Mouse (Mus musculus): ENCODE data around the gene Mylk3. TPM values are rescaled to one million over a fixed set of nuclear protein-coding genes. Genes with fewer than 3 reads are reported as not detected.

The Mylk3 gene
- 1 to 10 TPM in 1 of 2 experiments, under 1 TPM in 1; 0.49 to 2.4 TPM for total RNA-seq (2021)

GRCm38 (mm10) chr8:85386205-85386604 is at the start of gene Mylk3:
Mylk3 (minus strand) TSS chr8:85386345.
- DNase-seq (ENCODE audit: extremely low spot score in 1 of 2, low spot score in 2 of 2), result peak; percentile 12 to 60
- intact Hi-C loops (cut with DNase I), result no loop called here

DNA sequence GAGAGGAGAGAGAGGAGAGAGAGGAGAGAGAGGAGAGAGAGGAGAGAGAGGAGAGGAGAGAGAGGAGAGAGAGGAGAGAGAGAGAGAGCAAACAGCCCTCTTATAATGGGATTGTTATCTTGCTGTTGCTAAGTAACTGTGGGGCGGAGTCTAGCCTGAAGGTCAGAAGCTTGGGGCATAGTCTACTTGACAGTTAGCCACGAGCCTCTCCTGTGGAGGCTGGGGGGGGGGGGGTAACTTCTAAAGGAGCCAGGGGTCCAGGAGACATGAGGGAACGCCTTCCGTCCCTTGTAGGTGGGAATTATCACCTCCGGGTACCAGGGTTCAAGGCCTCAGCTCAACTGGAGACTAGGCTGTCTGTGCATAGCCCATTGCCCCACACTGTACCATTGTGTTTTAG is 49.6 kb upstream of the Mylk3 start:
- intact Hi-C loops (cut with DNase I), result no loop called here
- DNase-seq (ENCODE audit: extremely low spot score in 1 of 2, low spot score in 2 of 2), result no peak

GRCm38 (mm10) chr8:85434817-85435216 is 48.7 kb upstream of the Mylk3 start:
- intact Hi-C loops (cut with DNase I), result no loop called here

DNA sequence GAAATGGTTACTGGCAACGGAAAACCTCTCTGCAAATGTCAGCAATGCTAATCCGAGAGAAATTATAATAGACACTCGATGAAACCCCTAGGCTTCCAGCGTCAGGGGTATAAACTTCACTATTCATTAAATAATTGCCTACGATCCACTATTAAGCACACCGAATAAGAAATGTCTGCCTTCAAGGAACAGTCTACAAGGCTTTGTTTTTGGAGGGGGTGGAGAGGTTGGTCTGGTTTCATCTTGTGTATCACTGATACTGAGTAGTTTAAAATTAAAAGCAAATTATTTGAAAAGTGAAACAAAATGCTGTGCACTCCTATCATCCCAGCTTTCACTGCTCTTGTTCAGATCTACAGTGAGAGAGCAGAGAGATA is 46.9 kb upstream of the Mylk3 start:
- intact Hi-C loops (cut with DNase I), result no loop called here
- no peak for DNase-seq (ENCODE audit: extremely low spot score in 1 of 2, low spot score in 2 of 2)

More at GRCm38 (mm10) chr8:85434817-85435216, 48.7 kb upstream of the Mylk3 start:
- DNase-seq (ENCODE audit: extremely low spot score in 1 of 2, low spot score in 2 of 2), result no peak

- DNase-seq (ENCODE audit: extremely low spot score in 1 of 2, low spot score in 2 of 2), result peak; percentile 96 to 99
- intact Hi-C loops (cut with DNase I), result no loop called here
Measured at GRCm38 (mm10) chr8:85432168-85433016, 46.2 kb upstream of the Mylk3 start, which contains the start of gene 4921524J17Rik. 4921524J17Rik (minus strand) TSS chr8:85432833.

GRCm38 (mm10) chr8:85431281-85432167 is 45.4 kb upstream of the Mylk3 start:
- DNase-seq (ENCODE audit: extremely low spot score in 1 of 2, low spot score in 2 of 2), result no peak
- intact Hi-C loops (cut with DNase I), result no loop called here

DNA sequence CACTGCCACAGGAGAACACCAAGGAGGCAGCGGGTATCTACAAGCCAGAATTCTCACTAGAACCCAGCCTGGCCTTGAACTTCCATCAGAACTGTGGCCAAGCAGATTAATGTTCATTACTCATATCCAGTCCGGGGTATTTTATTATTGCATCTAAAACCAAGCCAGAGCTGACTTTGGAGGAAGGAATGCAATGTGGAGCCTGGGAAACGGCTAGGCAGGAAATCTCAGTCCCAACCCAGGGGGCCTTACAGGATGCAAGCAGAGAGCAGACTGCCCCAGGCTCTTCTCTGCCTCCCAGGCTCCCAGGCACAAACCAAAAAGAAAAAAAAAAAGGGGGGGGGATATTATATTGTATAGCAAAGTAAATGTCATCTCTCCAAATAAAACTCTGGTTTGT is 44.7 kb upstream of the Mylk3 start:
- DNase-seq (ENCODE audit: extremely low spot score in 1 of 2, low spot score in 2 of 2), result peak in 1 of 2 experiments; percentile 38
- intact Hi-C loops (cut with DNase I), result no loop called here

- intact Hi-C loops (cut with DNase I), result no loop called here
Measured at GRCm38 (mm10) chr8:85429219-85429618, 43.1 kb upstream of the Mylk3 start.

DNA sequence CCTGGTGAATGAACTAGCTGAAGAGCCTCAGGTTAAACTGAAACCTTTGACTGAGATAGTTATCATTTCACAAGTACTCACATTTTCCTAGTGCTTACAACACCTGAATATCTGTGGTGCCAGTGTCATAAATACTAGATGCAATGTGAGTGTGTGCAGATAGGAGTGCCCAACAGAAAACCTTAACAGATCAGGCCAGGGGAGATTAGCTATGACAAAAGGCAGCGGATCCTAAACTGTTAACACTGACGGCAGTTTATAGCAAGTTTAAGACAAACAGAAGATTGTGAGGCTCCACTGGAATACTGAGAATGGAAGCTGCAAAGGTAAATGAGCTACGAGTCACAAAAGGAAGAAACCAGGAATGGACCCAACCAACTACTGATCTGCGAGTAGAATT is 40.9 kb upstream of the Mylk3 start:
- no peak for DNase-seq (ENCODE audit: extremely low spot score in 1 of 2, low spot score in 2 of 2)
- intact Hi-C loops (cut with DNase I), result no loop called here

More at GRCm38 (mm10) chr8:85429219-85429618, 43.1 kb upstream of the Mylk3 start:
- DNase-seq (ENCODE audit: extremely low spot score in 1 of 2, low spot score in 2 of 2), result no peak

DNA sequence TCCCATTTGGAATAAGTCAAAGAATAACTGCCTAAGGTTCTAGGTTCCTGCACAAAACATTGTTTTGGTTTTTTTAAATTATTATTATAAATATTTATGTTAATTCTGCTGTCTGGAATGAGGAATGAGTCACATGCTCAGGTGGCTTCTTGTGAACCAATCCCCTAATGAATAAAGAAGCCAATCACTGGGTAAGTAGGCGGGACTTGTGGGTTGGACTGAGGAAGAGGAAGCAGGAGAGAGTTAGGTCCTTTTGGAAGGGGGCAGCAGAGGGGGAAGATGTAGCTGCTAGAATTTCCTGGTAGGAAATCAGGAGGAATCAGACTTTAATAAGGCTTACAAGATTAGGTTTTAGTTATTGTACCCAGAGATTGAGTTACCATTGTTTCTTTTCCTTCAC is 35.2 kb upstream of the Mylk3 start:
- intact Hi-C loops (cut with DNase I), result no loop called here

GRCm38 (mm10) chr8:85408526-85408925 is 22.4 kb upstream of the Mylk3 start:
- intact Hi-C loops (cut with DNase I), result no loop called here
- DNase-seq (ENCODE audit: extremely low spot score in 1 of 2, low spot score in 2 of 2), result no peak

More for the DNA sequence above, 35.2 kb upstream of the Mylk3 start:
- no peak for DNase-seq (ENCODE audit: extremely low spot score in 1 of 2, low spot score in 2 of 2)

DNA sequence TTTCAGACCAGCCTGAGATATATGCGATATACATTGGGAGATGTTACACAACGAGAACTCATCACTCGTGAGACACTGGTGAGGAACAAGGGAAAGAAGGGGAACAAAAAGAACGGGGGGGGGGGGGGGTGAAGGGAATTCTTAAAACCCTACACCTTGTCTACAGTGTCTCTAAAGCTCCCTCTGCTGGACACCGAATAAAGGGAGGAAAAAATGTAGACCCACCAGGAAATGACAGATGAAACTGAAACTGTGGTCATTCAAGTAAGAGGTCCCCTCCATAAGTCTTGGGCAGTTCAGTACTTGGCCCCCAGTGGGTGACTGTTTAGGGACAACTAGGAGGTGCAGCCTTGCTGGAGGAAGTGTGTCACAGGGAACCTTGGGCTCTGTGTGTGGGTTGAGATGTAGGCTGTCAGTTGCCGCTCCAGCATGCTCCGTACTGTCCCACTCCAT is 21.9 kb upstream of the Mylk3 start:
- DNase-seq (ENCODE audit: extremely low spot score in 1 of 2, low spot score in 2 of 2), result peak in 1 of 2 experiments; percentile 31
- intact Hi-C loops (cut with DNase I), result no loop called here

DNA sequence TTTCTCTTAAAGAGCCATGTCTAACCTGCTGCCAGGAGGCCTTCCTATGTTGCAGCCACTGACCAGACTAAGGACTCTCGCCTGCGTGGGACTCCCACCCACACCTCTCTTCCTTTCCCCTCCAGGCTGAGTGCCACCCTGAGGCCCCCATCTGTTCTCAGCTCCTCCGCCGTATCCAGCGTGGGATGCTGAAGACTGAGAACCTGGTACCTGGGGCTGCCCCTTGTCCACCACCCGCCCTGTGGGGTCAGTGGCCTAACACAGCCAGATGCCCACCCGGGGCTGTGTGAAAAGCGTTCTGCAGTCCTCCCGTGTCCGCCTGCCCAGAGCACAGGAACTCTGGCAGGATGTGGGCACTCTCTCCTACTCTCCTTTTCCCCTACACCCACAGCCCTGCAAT is 19.8 kb upstream of the Mylk3 start:
- intact Hi-C loops (cut with DNase I), result no loop called here
- no peak for DNase-seq (ENCODE audit: extremely low spot score in 1 of 2, low spot score in 2 of 2)

DNA sequence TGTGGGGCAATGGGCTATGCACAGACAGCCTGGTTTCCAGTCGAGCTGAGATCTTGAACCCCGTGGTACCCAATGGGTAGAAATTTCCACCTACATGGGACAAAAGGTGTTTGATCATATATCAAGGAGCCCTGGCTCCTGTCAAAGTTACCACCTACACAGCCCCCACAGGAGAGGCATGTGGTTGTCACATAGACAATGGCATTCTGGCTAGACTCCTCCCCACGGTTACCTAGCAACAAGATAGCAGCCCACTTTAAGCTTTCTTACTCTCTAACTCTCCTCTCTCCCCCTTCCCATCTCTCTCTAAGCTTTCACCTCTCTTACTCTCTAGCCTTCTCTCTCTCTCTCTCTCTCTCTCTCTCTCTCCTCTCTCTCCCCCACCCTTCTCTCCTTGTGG is 19.3 kb upstream of the Mylk3 start:
- intact Hi-C loops (cut with DNase I), result no loop called here
- DNase-seq (ENCODE audit: extremely low spot score in 1 of 2, low spot score in 2 of 2), result no peak

- DNase-seq (ENCODE audit: extremely low spot score in 1 of 2, low spot score in 2 of 2), result no peak
- intact Hi-C loops (cut with DNase I), result no loop called here
Measured at GRCm38 (mm10) chr8:85398548-85398947, 12.4 kb upstream of the Mylk3 start.

- peak in 1 of 2 experiments; percentile 37 for DNase-seq (ENCODE audit: extremely low spot score in 1 of 2, low spot score in 2 of 2)
- intact Hi-C loops (cut with DNase I), result no loop called here
Measured at GRCm38 (mm10) chr8:85397508-85397907, 11.4 kb upstream of the Mylk3 start.

DNA sequence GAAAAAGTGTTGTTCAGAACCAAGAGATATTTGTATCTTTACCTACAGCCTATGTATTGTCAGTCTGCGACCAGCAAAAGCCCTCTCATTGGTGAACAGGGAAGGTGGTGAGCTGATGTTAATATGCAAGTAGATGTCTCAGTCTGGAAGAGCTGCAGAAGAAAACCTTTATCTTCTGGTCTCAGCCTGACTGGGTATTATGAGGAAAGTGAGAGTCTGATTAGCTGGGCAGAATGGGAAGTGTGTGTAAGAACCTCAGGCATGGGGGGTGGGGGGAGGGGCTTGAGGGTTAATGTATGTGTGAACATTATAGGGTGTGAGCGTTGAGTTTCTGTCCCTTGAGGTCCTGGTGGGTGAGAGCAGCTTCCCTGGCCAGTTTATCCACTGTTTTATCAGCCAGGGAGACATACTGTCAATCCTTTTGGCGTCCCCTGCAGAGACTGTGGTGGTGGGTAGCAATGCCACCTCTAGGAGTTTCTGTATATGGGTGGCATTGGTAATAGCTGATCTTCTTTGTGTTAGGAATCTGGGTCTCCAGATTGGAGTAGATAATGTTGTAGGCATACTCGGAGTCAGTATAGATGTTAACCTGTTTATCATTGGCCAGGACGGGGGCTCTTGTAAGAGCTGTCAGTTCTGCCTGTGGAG is 10.4 kb upstream of the Mylk3 start:
- intact Hi-C loops (cut with DNase I), result no loop called here
- no peak for DNase-seq (ENCODE audit: extremely low spot score in 1 of 2, low spot score in 2 of 2)

DNA sequence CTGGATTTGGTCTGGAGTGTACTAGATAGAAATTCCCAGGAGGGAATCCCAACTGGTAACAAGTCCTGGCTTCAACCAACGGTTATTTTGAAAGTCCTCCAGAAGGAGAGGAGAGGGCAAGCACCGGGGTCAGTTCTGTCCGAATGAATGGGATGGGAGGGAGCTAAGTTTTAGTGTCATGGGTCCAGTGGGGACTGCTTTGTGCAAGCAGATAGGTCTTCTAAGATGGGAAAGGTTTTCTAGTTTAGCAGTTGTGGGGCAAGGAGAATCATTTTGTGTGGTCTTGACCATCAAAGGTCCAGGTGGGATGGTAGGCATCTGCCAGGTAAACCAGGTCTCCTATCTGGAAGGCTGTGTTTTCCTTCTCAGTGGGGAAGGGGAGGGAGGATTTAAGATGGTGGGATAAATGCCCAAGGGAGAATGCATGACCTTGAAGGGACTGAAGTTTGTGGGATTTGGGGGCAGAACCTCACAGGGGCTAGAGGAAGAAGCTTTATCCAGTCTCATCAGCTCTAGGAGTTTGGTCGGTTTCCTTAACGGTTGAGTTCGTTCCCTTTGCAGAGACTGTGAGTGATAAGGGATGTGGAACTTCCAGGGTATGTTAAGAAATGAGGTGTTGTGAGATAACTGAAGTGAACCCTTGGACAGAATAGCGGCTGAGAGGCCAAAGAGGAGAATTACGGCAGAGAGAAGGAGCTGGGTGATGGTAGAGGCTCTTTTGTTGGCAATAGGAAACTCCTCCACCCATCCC is 9.7 kb upstream of the Mylk3 start:
- intact Hi-C loops (cut with DNase I), result no loop called here
- no peak for DNase-seq (ENCODE audit: extremely low spot score in 1 of 2, low spot score in 2 of 2)
